Mouse (Mus musculus) stomach, embryonic 15.5 days (tissue): ENCODE measurements around the gene Strbp. TPM values are rescaled to one million over a fixed set of nuclear protein-coding genes. Genes with fewer than 3 reads are reported as not detected.

Experiments
- ATAC-seq: fragments of 200-750 bp; cut with Nextera tagmentation; 2 replicates; pipeline ENCODE4 v1.8.0; 2017; ENCODE audit warnings: low read depth, moderate number of reproducible peaks, moderate TSS enrichment; ENCODE audit not compliant: insufficient read depth, low FRiP score
- H3K27ac ChIP-seq: fragments of 300-500 bp; sonication (generic); 2 replicates; pipeline ENCODE4 v1.5.1; 2015; ENCODE audit warnings: mild to moderate bottlenecking, inconsistent platforms
- H3K27me3 ChIP-seq: fragments of 300-500 bp; sonication (generic); replicated peaks from 2 replicates; pipeline ENCODE4 v1.6.1; 2015; ENCODE audit warnings: inconsistent platforms
- H3K36me3 ChIP-seq: fragments of 300-500 bp; sonication (generic); 2 replicates; pipeline ENCODE4 v1.6.1; 2015; ENCODE audit warnings: inconsistent platforms
- H3K4me1 ChIP-seq: fragments of 300-500 bp; sonication (generic); 2 replicates; pipeline ENCODE4 v1.6.1; 2015; ENCODE audit warnings: inconsistent platforms
- H3K4me2 ChIP-seq: fragments of 300-500 bp; sonication (generic); 2 replicates; pipeline ENCODE4 v1.6.1; 2015; ENCODE audit warnings: mild to moderate bottlenecking, inconsistent platforms
- H3K4me3 ChIP-seq: fragments of 300-500 bp; sonication (generic); replicated peaks from 2 replicates; pipeline ENCODE4 v1.5.1; 2015; ENCODE audit warnings: inconsistent platforms
- H3K9ac ChIP-seq: fragments of 300-500 bp; sonication (generic); 2 replicates; pipeline ENCODE4 v1.6.1; 2015; ENCODE audit warnings: inconsistent platforms
- H3K9me3 ChIP-seq: fragments of 300-500 bp; sonication (generic); 2 replicates; pipeline ENCODE4 v1.6.1; 2016; ENCODE audit warnings: inconsistent platforms
- WGBS: fragments of 180-500 bp; shearing (Covaris S2); methylation state at CpG from one replicate; pipeline ENCODE4 v1.1.7; 2015; 5-methylcytosine and 5-hydroxymethylcytosine counted together
- polyA plus RNA-seq: library from polyadenylated mRNA; unstranded; fragments of >200 nt; fragmentation: Nextera tagmentation; extraction: Ambion mirVana; gene quantifications from 2 replicates; pipeline ENCODE4 v1.2.1, GENCODE M21; 2015

Strbp gene
- polyA plus RNA-seq, 1 experiment from 2014 or later: 28.8 TPM

DNA sequence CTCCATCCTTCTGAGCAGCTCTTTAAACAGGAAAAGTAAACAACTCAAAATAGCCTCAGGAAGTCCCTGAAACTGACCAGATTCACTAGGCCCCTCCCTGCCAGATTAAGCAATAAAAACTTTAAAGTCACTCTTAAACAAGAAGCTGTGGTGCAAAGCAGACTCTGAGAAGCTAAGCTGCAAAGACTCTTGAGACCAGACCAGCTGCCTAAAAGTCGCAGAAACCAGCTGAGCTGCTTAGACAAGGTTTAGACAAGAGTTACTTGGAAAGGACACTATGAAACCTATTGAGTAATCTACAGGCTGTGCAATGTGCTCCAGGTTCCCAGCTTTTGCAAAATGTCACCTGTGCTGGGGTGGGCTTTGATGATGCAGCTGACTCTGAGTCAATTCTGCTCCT, 16.6 kb downstream of the Strbp start:
- H3K9ac ChIP-seq: no peak overlapping the region
- WGBS: 87% methylated on average over 1 of the region's 1 CpGs
- no peaks in the 10 kb centered on the region for H3K9me3 ChIP-seq
- H3K4me3 ChIP-seq: no peak overlapping the region
- ATAC-seq: no peak
- no peak overlapping the region for H3K4me2 ChIP-seq
- no peaks in the 10 kb centered on the region for H3K27me3 ChIP-seq
- H3K36me3 ChIP-seq: no peaks in the 10 kb centered on the region
- no peak overlapping the region for H3K27ac ChIP-seq
- H3K4me1 ChIP-seq: no peaks in the 10 kb centered on the region

GRCm38 (mm10) chr2:37684864-37685263, 18.8 kb downstream of the Strbp start:
- WGBS: 88% methylated on average over 1 of the region's 1 CpGs
- Histone ChIP-seq H3K4me1 (no peaks in the 10 kb centered on the region), H3K36me3 (no peaks in the 10 kb centered on the region), H3K4me2 (no peak overlapping the region), H3K9me3 (no peaks in the 10 kb centered on the region), H3K27ac (no peak overlapping the region), H3K9ac (no peak overlapping the region), H3K4me3 (no peak overlapping the region), H3K27me3 (no peaks in the 10 kb centered on the region)
- no peak for ATAC-seq

- Histone ChIP-seq H3K4me2 (no peak overlapping the region), H3K9ac (no peak overlapping the region), H3K4me3 (no peak overlapping the region), H3K9me3 (no peaks in the 10 kb centered on the region), H3K36me3 (no peaks in the 10 kb centered on the region), H3K4me1 (no peaks in the 10 kb centered on the region), H3K27me3 (no peaks in the 10 kb centered on the region), H3K27ac (no peak overlapping the region)
- no peak for ATAC-seq
- WGBS: 92% methylated on average over 7 of the region's 7 CpGs
Observed at GRCm38 (mm10) chr2:37682197-37682811, 21.4 kb downstream of the Strbp start.

DNA sequence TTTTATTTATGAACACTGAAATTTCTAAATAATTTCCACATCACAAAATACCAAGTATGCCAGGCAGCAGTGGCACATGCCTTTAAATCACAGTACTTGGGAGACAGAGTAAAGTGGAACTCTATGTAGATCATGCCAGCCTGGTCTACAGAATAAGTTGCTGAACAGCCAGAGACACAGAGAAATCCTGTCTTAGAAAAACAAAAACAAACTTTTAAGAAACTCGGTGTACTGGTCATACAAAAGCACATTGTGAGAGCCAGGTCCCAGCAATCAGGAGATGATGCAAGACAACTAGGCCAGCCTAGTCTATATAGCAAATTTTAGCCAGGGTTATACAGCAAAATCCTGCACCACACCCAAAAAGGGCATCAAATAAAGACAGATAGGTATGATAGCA, 52.6 kb downstream of the Strbp start:
- Histone ChIP-seq H3K27ac (no peak overlapping the region), H3K4me1 (no peaks in the 10 kb centered on the region), H3K9ac (no peak overlapping the region), H3K9me3 (no peaks in the 10 kb centered on the region), H3K36me3 (no peaks in the 10 kb centered on the region), H3K4me2 (no peak overlapping the region), H3K27me3 (no peaks in the 10 kb centered on the region), H3K4me3 (no peak overlapping the region)
- ATAC-seq: no peak
- 80% methylated on average over 1 of the region's 1 CpGs for WGBS

- WGBS: 71% methylated on average over 2 of the region's 2 CpGs
- Histone ChIP-seq H3K27ac (no peak overlapping the region), H3K9me3 (no peaks in the 10 kb centered on the region), H3K4me3 (no peak overlapping the region), H3K27me3 (no peaks in the 10 kb centered on the region), H3K4me1 (no peaks in the 10 kb centered on the region), H3K4me2 (no peak overlapping the region), H3K9ac (no peak overlapping the region), H3K36me3 (no peaks in the 10 kb centered on the region)
- ATAC-seq: no peak
Observed at GRCm38 (mm10) chr2:37649590-37649989, 54.1 kb downstream of the Strbp start.

DNA sequence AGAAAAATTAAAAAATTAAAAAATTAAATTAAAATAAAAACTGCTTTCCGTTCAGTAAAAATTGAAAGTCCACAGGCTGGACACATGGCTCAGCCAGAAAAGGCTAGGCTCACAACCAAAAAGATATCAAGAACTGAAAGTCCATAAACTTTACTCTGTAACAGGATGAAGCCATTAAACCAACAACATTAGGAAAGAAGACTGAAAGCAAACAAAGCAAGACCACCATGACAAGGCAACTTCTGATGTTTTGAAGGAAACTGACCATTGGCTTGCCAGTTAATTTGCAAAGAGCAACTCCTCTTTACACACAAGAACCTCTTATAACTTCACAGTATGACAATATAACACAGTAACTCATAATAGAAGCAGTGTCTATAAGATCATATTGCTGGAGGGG, 54.7 kb downstream of the Strbp start:
- no peak for ATAC-seq
- H3K36me3 ChIP-seq: no peaks in the 10 kb centered on the region
- no peak overlapping the region for H3K27ac ChIP-seq
- H3K4me2 ChIP-seq: no peak overlapping the region
- no peaks in the 10 kb centered on the region for H3K27me3 ChIP-seq
- H3K4me1 ChIP-seq: no peaks in the 10 kb centered on the region
- no peaks in the 10 kb centered on the region for H3K9me3 ChIP-seq
- 89% methylated on average over 1 of the region's 1 CpGs for WGBS
- H3K4me3 ChIP-seq: no peak overlapping the region
- H3K9ac ChIP-seq: no peak overlapping the region

DNA sequence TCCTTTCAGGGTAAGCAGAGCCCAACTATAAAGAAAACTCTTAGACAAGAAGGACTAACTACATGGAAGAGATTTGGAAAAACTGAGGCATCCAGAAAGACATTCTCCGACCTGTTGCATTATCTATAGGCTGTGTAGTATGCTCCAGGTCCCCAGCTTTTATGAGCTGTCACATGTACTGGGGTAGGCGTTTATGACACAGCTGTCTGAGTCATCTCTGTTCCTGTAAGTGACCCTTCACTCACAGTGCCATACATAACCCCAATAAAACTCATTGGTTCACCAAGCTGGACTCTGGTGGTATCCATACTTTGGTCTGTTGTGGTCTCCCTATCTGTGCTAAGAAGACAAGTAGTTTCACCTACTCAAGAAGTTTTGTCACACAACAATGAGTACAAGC, 80.3 kb downstream of the Strbp start:
- Histone ChIP-seq H3K4me2 (no peak overlapping the region), H3K4me1 (no peaks in the 10 kb centered on the region), H3K27ac (no peak overlapping the region), H3K27me3 (no peaks in the 10 kb centered on the region), H3K9ac (no peak overlapping the region), H3K4me3 (no peak overlapping the region), H3K9me3 (no peaks in the 10 kb centered on the region), H3K36me3 (no peaks in the 10 kb centered on the region)
- 79% methylated on average over 2 of the region's 2 CpGs for WGBS
- ATAC-seq: no peak

DNA sequence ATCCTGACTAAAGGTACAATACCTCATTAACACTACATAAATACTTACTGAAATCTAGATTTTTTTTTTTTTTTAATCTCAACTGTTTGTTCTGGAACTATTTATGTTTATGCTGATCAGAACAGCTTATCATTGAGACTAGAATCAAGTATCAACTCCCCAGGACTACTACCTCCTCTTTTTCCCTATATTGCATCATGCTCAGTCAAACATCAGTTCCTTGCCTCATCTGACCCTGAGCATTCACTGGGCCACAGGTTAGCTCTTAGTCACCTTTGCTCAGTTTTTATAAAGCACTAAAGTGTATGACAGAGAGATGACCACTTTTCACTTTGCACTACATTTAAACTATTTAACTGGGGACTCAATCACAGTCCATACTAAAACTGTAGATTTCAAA, 115.7 kb downstream of the Strbp start:
- no peaks in the 10 kb centered on the region for H3K4me1 ChIP-seq
- H3K9ac ChIP-seq: no peak overlapping the region
- no peaks in the 10 kb centered on the region for H3K36me3 ChIP-seq
- H3K4me3 ChIP-seq: no peak overlapping the region
- H3K4me2 ChIP-seq: no peak overlapping the region
- H3K27ac ChIP-seq: no peak overlapping the region
- ATAC-seq: no peak
- no peaks in the 10 kb centered on the region for H3K27me3 ChIP-seq
- no peaks in the 10 kb centered on the region for H3K9me3 ChIP-seq

- 79% methylated on average over 2 of the region's 2 CpGs for WGBS
- Histone ChIP-seq H3K27me3 (no peaks in the 10 kb centered on the region), H3K4me2 (no peak overlapping the region), H3K9me3 (no peaks in the 10 kb centered on the region), H3K27ac (no peak overlapping the region), H3K9ac (no peak overlapping the region), H3K4me3 (no peak overlapping the region), H3K4me1 (no peaks in the 10 kb centered on the region), H3K36me3 (no peaks in the 10 kb centered on the region)
- no peak for ATAC-seq
Observed at GRCm38 (mm10) chr2:37578185-37578584, 125.5 kb downstream of the Strbp start.

- no peak overlapping the region for H3K4me2 ChIP-seq
- no peaks in the 10 kb centered on the region for H3K4me1 ChIP-seq
- no peaks in the 10 kb centered on the region for H3K27me3 ChIP-seq
- no peak for ATAC-seq
- H3K4me3 ChIP-seq: no peak overlapping the region
- no peaks in the 10 kb centered on the region for H3K9me3 ChIP-seq
- WGBS: 84% methylated on average over 1 of the region's 1 CpGs
- no peak overlapping the region for H3K9ac ChIP-seq
- H3K36me3 ChIP-seq: no peaks in the 10 kb centered on the region
- no peak overlapping the region for H3K27ac ChIP-seq
Observed at GRCm38 (mm10) chr2:37576661-37577060, 127.0 kb downstream of the Strbp start.

DNA sequence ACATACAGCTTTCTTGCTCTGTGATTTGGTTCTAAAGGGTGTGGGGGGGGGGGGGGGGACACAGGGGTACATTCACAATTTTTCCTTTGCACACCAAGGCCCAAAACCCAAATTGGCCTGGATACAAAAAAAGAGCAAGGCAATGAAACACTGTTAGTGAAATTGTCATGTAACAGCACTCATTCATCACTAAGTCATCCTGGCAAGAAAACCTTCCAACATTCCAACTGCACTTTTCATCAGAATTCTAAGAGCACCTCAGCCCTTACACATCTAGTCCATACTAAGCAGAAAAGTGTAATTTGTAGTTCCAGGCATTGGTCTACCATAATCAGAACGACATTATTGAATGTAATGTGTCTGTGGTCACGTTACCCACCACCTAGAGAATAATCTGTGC, 131.5 kb downstream of the Strbp start:
- Histone ChIP-seq H3K27me3 (no peaks in the 10 kb centered on the region), H3K9ac (no peak overlapping the region), H3K9me3 (no peaks in the 10 kb centered on the region), H3K4me3 (no peak overlapping the region), H3K36me3 (0 out of 2 replicates have a peak, but pooled peaks cover 7% of the 10 kb centered on the region), H3K27ac (no peak overlapping the region), H3K4me1 (0 out of 2 replicates have a peak, but pooled peaks cover 2% of the 10 kb centered on the region), H3K4me2 (no peak overlapping the region)
- no peak for ATAC-seq
- 90% methylated on average over 2 of the region's 2 CpGs for WGBS

DNA sequence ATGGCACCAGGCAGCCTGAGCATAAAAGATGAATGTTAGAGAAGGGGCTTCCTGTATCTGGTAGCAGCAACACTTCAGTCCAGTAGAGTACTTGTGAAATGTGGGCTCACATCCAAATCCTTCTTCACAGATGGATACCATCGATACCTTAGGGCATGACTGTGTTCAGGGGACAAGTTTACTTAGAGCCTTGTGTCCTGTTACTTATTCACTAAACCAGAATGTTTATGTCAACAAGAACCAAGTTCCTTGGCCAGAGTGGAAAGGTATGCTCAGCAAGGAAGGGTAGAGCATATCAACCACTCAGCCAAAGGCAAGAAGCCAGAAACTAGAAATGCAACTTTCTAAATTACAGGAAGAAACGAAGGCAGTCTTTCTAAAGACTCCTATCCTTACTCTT, 133.0 kb downstream of the Strbp start:
- no peaks in the 10 kb centered on the region for H3K27me3 ChIP-seq
- WGBS: 61% methylated on average over 2 of the region's 2 CpGs
- H3K9me3 ChIP-seq: no peaks in the 10 kb centered on the region
- H3K4me2 ChIP-seq: no peak overlapping the region
- no peak overlapping the region for H3K27ac ChIP-seq
- H3K9ac ChIP-seq: no peak overlapping the region
- H3K4me1 ChIP-seq: 0 out of 2 replicates have a peak, but pooled peaks cover 2% of the 10 kb centered on the region
- H3K4me3 ChIP-seq: no peak overlapping the region
- ATAC-seq: no peak; the same call in 1 of the 2 replicates
- H3K36me3 ChIP-seq: peaks cover 11% of the 10 kb centered on the region; the same call in 1 of the 2 replicates

- H3K4me1 ChIP-seq: 0 out of 2 replicates have a peak, but pooled peaks cover 2% of the 10 kb centered on the region
Observed at GRCm38 (mm10) chr2:37569888-37570287, 133.8 kb downstream of the Strbp start.

More at GRCm38 (mm10) chr2:37569888-37570287, 133.8 kb downstream of the Strbp start:
- Histone ChIP-seq H3K9me3 (no peaks in the 10 kb centered on the region), H3K36me3 (peaks cover 14% of the 10 kb centered on the region), H3K4me3 (no peak overlapping the region), H3K27me3 (no peaks in the 10 kb centered on the region), H3K27ac (no peak overlapping the region), H3K9ac (no peak overlapping the region), H3K4me2 (no peak overlapping the region)
- 57% methylated on average over 5 of the region's 5 CpGs for WGBS
- ATAC-seq: peak; percentile 25; the same call in 1 of the 2 replicates
